9 mouse cellular contexts compared by ENCODE assay signal in the genomic region with DNA sequence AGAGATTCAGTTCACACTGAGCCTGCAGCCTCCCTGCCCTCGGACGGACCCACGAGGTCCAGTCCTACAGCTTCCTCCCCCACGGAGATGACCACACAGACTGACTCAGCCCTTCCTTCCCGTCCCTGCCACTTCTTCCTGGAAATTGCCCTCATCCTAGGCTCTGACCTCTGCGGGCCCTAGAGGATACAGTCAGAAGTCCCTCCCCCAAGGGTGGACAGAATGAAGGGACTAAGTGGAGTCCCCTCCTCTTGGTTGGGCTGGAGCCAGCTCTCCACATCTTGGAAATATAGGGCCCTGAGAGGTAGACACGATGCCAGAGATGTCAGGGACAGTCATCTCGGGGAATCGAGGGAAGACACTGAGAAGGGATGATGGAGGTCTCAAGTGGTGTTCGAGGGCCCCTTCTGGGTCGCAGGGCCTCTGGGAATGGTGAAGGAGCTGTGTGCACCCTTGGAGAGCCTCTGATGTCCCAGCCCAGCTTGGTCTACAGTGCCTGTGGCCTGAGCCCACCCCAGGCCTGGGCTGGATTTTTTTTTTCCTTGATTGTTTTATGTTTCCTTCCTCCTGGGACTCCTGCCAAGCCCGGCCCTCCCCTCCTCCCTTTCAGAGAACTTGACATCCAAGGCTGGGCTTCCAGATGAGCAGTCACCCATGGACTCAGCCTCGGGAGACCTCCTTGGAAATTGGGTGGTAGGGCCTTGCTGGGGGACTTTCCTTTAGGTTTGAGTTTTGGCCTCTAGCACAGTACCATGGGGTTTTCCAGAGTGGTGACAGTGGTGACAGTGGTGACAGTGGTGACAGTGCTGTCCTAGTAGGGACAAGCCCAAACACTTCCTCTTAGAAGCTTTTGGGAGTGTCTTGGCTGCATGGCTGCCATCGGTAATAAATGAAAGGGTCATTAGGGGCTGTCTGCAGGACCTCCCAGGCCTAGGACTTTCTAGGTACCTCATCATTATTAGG. TPM values are rescaled to one million over a fixed set of nuclear protein-coding genes. Genes with fewer than 3 reads are reported as not detected.
DNase-seq lines count a peak whose midpoint lies in the region; ATAC-seq and TF ChIP-seq lines count a peak whose summit lies in the region.
"Had no signal": no experiment of that assay in that cellular context is flagged by ENCODE, and none has a peak within 500 bp of the region (broad histone marks: within the 10 kb centered on the region; RNA-seq: fewer than 3 reads in every experiment).

No protein-coding gene starts in this region.

- H3K4me3 ChIP-seq in embryonic facial prominence, embryonic 14.5 days (ENCODE audit: low read depth, low read length), result no peak overlapping the region
- H3K4me3 ChIP-seq in intestine, embryonic 16.5 days (ENCODE audit: low read length), result no peak overlapping the region
- H3K4me3 ChIP-seq in lung, adult 2 months (replicated peaks; ENCODE audit: extremely low read depth, low read depth, low read length), result no peak overlapping the region
- H3K4me3 ChIP-seq: embryonic facial prominence, embryonic 12.5 days had no signal

- H3K27ac ChIP-seq in embryonic facial prominence, embryonic 14.5 days (replicated peaks; ENCODE audit: low read depth, low read length), result no peak overlapping the region
- peak overlapping the region; percentile 66 for H3K27ac ChIP-seq in intestine, embryonic 16.5 days (ENCODE audit: low read length)
- H3K27ac ChIP-seq: embryonic facial prominence, embryonic 12.5 days had no signal

- H3K4me2 ChIP-seq in embryonic facial prominence, embryonic 14.5 days (ENCODE audit: low read depth, low read length), result no peak overlapping the region
- no peak overlapping the region for H3K4me2 ChIP-seq in intestine, embryonic 16.5 days (ENCODE audit: low read depth, low read length)
- H3K4me2 ChIP-seq: embryonic facial prominence, embryonic 12.5 days had no signal

- H3K9ac ChIP-seq in embryonic facial prominence, embryonic 14.5 days (ENCODE audit: low read depth, low read length), result no peak overlapping the region
- peak overlapping the region; percentile 39 for H3K9ac ChIP-seq in intestine, embryonic 16.5 days (ENCODE audit: low read depth, low read length)
- H3K9ac ChIP-seq: embryonic facial prominence, embryonic 12.5 days had no signal

- H3K9me3 ChIP-seq in embryonic facial prominence, embryonic 14.5 days (ENCODE audit: control insufficient read depth, low read length), result no peaks in the 10 kb centered on the region
- H3K9me3 ChIP-seq in intestine, embryonic 16.5 days (ENCODE audit: control insufficient read depth, low read length), result no peaks in the 10 kb centered on the region
- H3K9me3 ChIP-seq: embryonic facial prominence, embryonic 12.5 days had no signal

- no peak for ATAC-seq in embryonic facial prominence, embryonic 14.5 days (ENCODE audit: low read depth)
- ATAC-seq in intestine, embryonic 16.5 days, result peak; percentile 56
- no peak for ATAC-seq in inflammation-experienced regulatory T-cells, adult 6 months

- no peaks in the 10 kb centered on the region for H3K36me3 ChIP-seq in embryonic facial prominence, embryonic 14.5 days (ENCODE audit: control insufficient read depth, insufficient read depth, low read length)
- no peaks in the 10 kb centered on the region for H3K36me3 ChIP-seq in intestine, embryonic 16.5 days (ENCODE audit: control insufficient read depth, insufficient read depth, low read length)
- H3K36me3 ChIP-seq: embryonic facial prominence, embryonic 12.5 days had no signal

- no peaks in the 10 kb centered on the region; the same call in 1 of the 2 replicates for H3K27me3 ChIP-seq in embryonic facial prominence, embryonic 14.5 days (replicated peaks; ENCODE audit: control insufficient read depth, insufficient read depth, low read length)
- H3K27me3 ChIP-seq in intestine, embryonic 16.5 days (replicated peaks; ENCODE audit: control insufficient read depth, insufficient read depth, low read length), result no peaks in the 10 kb centered on the region

- WGBS in embryonic facial prominence, embryonic 14.5 days, result 62% methylated on average over 14 of the region's 14 CpGs
- 53% methylated on average over 14 of the region's 14 CpGs for whole genome bisulfite sequencing in intestine, embryonic 16.5 days
- 27% methylated on average over 14 of the region's 14 CpGs for WGBS in lung, adult 2 months

- H3K4me1 ChIP-seq in embryonic facial prominence, embryonic 14.5 days (ENCODE audit: control insufficient read depth, insufficient read depth, low read length), result peaks cover 22% of the 10 kb centered on the region
- peaks cover 34% of the 10 kb centered on the region for H3K4me1 ChIP-seq in intestine, embryonic 16.5 days (ENCODE audit: control insufficient read depth, insufficient read depth, low read length)
- peaks cover 11% of the 10 kb centered on the region for H3K4me1 ChIP-seq in lung, adult 2 months (ENCODE audit: control insufficient read depth, insufficient read depth, low read length)

- TF ChIP-seq CTCF in lung, adult 2 months (IDR thresholded peaks at IDR 0.05; ENCODE audit: insufficient read depth, low read length), result no peak

- peak; percentile 68 for DNase-seq in gastrocnemius, postnatal 10 days
- no peak for DNase-seq in gastrocnemius, adult 8-10 months (ENCODE audit: low spot score in 2 of 2)
- peak; percentile 56 for DNase-seq in embryonic facial prominence, embryonic 14.5 days (ENCODE audit: low spot score)
- DNase-seq in lung, adult 2 months, result peak; percentile 62
- DNase-seq in embryo, embryonic 11 days, result no peak
- DNase-seq in right cerebral cortex, postnatal 14 days, result no peak

- TF ChIP-seq POLR2A in lung, adult 2 months (IDR thresholded peaks at IDR 0.05; ENCODE audit: borderline replicate concordance, extremely low read depth, low read depth, low read length), result peak; percentile 38; the same call in 1 of the 2 replicates

RNA-seq across cellular contexts. Expression of gene Cdc42ep2, which starts 5.3 kb away (rescaled TPM):
- 10 to 100 TPM; 16.6 to 20.9 TPM for total RNA-seq in gastrocnemius, postnatal 10 days (2021)
- 1 to 10 TPM; 8.6 to 9.9 (median 8.7) TPM for total RNA-seq in gastrocnemius, adult 8-10 months (2022)
- 14.0 and 16.2 TPM in 2 replicates for polyA plus RNA-seq in embryonic facial prominence, embryonic 14.5 days (2014; fragmentation: Nextera tagmentation; extraction: Ambion mirVana)
- polyA plus RNA-seq in intestine, embryonic 16.5 days (2015; fragmentation: Nextera tagmentation; extraction: Ambion mirVana), result 14.7 and 15.1 TPM in 2 replicates
- polyA plus RNA-seq in lung, adult 2 months (2012; rRNA removed), result 22.2 and 24.1 TPM in 2 replicates
- under 1 TPM in 2 of 3 experiments, not detected in 1; 0.32 to 0.52 TPM for polyA plus RNA-seq in inflammation-experienced regulatory T-cells, adult 6 months (2017; shearing (Covaris generic))

RNA-seq across cellular contexts. Expression of gene Dpf2, which starts 17.1 kb away (rescaled TPM):
- total RNA-seq in gastrocnemius, postnatal 10 days (2021), result 10 to 100 TPM; 86.8 to 90.9 TPM
- total RNA-seq in gastrocnemius, adult 8-10 months (2022), result 10 to 100 TPM; 70.5 to 97.8 (median 77.4) TPM
- 124 and 143 TPM in 2 replicates for polyA plus RNA-seq in embryonic facial prominence, embryonic 14.5 days (2014; fragmentation: Nextera tagmentation; extraction: Ambion mirVana)
- polyA plus RNA-seq in intestine, embryonic 16.5 days (2015; fragmentation: Nextera tagmentation; extraction: Ambion mirVana), result 109 and 119 TPM in 2 replicates
- 87.1 and 103 TPM in 2 replicates for polyA plus RNA-seq in lung, adult 2 months (2012; rRNA removed)
- polyA plus RNA-seq in inflammation-experienced regulatory T-cells, adult 6 months (2017; shearing (Covaris generic)), result 100 to 1,000 TPM; 157 to 198 (median 189) TPM

RNA-seq across cellular contexts. Expression of gene Pola2, which starts 34.1 kb away (rescaled TPM):
- total RNA-seq in gastrocnemius, postnatal 10 days (2021), result 10 to 100 TPM; 13.7 to 18.7 TPM
- total RNA-seq in gastrocnemius, adult 8-10 months (2022), result 1 to 10 TPM; 4.5 to 9.4 (median 7.2) TPM
- 59.1 and 65.2 TPM in 2 replicates for polyA plus RNA-seq in embryonic facial prominence, embryonic 14.5 days (2014; fragmentation: Nextera tagmentation; extraction: Ambion mirVana)
- polyA plus RNA-seq in intestine, embryonic 16.5 days (2015; fragmentation: Nextera tagmentation; extraction: Ambion mirVana), result 58.4 and 61.7 TPM in 2 replicates
- 30.5 and 32.7 TPM in 2 replicates for polyA plus RNA-seq in lung, adult 2 months (2012; rRNA removed)
- polyA plus RNA-seq in inflammation-experienced regulatory T-cells, adult 6 months (2017; shearing (Covaris generic)), result 10 to 100 TPM; 14.2 to 20.4 (median 14.7) TPM

RNA-seq across cellular contexts. Expression of gene Tigd3, which starts 36.0 kb away (rescaled TPM):
- under 1 TPM; 0.82 to 0.95 TPM for total RNA-seq in gastrocnemius, postnatal 10 days (2021)
- total RNA-seq in gastrocnemius, adult 8-10 months (2022), result under 1 TPM; 0.12 to 0.34 (median 0.26) TPM
- 1.4 and 2.0 TPM in 2 replicates for polyA plus RNA-seq in embryonic facial prominence, embryonic 14.5 days (2014; fragmentation: Nextera tagmentation; extraction: Ambion mirVana)
- 1.5 and 1.7 TPM in 2 replicates for polyA plus RNA-seq in intestine, embryonic 16.5 days (2015; fragmentation: Nextera tagmentation; extraction: Ambion mirVana)
- polyA plus RNA-seq in lung, adult 2 months (2012; rRNA removed), result 1.1 and 1.2 TPM in 2 replicates
- 1 to 10 TPM in 1 of 3 experiments, under 1 TPM in 2; 0.36 to 1.1 (median 0.66) TPM for polyA plus RNA-seq in inflammation-experienced regulatory T-cells, adult 6 months (2017; shearing (Covaris generic))

RNA-seq across cellular contexts. Expression of gene Slc25a45, which starts 52.3 kb away (rescaled TPM):
- total RNA-seq in gastrocnemius, postnatal 10 days (2021), result 1 to 10 TPM; 2.6 to 3.5 TPM
- total RNA-seq in gastrocnemius, adult 8-10 months (2022), result 1 to 10 TPM in 3 of 4 experiments, under 1 TPM in 1; 0.80 to 1.3 (median 1.1) TPM
- 2.8 and 3.0 TPM in 2 replicates for polyA plus RNA-seq in embryonic facial prominence, embryonic 14.5 days (2014; fragmentation: Nextera tagmentation; extraction: Ambion mirVana)
- 3.4 and 4.1 TPM in 2 replicates for polyA plus RNA-seq in intestine, embryonic 16.5 days (2015; fragmentation: Nextera tagmentation; extraction: Ambion mirVana)
- 24.5 and 26.0 TPM in 2 replicates for polyA plus RNA-seq in lung, adult 2 months (2012; rRNA removed)
- polyA plus RNA-seq in inflammation-experienced regulatory T-cells, adult 6 months (2017; shearing (Covaris generic)), result 10 to 100 TPM; 48.8 to 54.8 (median 54.1) TPM

Comparison
In these comparisons a context has a peak if more than half of its experiments do, and no peak if none do; other contexts are left out.
1. DNase-seq: peak in gastrocnemius, postnatal 10 days (single experiment), embryonic facial prominence, embryonic 14.5 days (single experiment) and lung, adult 2 months (single experiment); none in gastrocnemius, adult 8-10 months (0 of 2), embryo, embryonic 11 days (single experiment) and right cerebral cortex, postnatal 14 days (single experiment).